Mouse (Mus musculus) olfactory bulb, adult 2 months (tissue): ENCODE measurements around the gene Six1. TPM values are rescaled to one million over a fixed set of nuclear protein-coding genes. Genes with fewer than 3 reads are reported as not detected.
"Not testable (repeated sequence)": the region's sequence is repeated elsewhere in the genome, so short reads cannot be mapped to it uniquely, and the experiment has no call there.

Experiments
- H3K27ac ChIP-seq: fragments of 200-500 bp; 2 replicates; pipeline ENCODE4 v1.5.1; 2012; ENCODE audit warnings: low read depth, low read length; ENCODE audit not compliant: insufficient read depth
- H3K4me1 ChIP-seq: fragments of 200-500 bp; 2 replicates; pipeline ENCODE4 v1.6.1; 2012; ENCODE audit warnings: low read length; ENCODE audit not compliant: control insufficient read depth, insufficient read depth
- H3K4me3 ChIP-seq: fragments of 200-500 bp; 2 replicates; pipeline ENCODE4 v1.5.1; 2012; ENCODE audit warnings: mild to moderate bottlenecking, low read depth, low read length, moderate library complexity; ENCODE audit not compliant: insufficient read depth
- CTCF ChIP-seq: fragments of 200-500 bp; IDR thresholded peaks from 2 replicates; pipeline ENCODE4 v1.5.1; 2012; ENCODE audit warnings: low read depth, mild to moderate bottlenecking, low read length, moderate library complexity; ENCODE audit not compliant: insufficient read depth
- POLR2A ChIP-seq: fragments of 200-500 bp; IDR thresholded peaks from 2 replicates; pipeline ENCODE4 v1.6.1; 2012; ENCODE audit warnings: mild to moderate bottlenecking, low read depth, low read length, moderate library complexity; ENCODE audit not compliant: insufficient read depth
- WGBS: fragments of 180-500 bp; shearing (Covaris S2); methylation state at CpG from one replicate; pipeline ENCODE4 v1.1.7; 2018; 5-methylcytosine and 5-hydroxymethylcytosine counted together
- polyA plus RNA-seq: library from polyadenylated mRNA; stranded (reverse); fragments of >200 nt; gene quantifications from 2 replicates; pipeline ENCODE4 v1.2.4, GENCODE M21; 2012; ENCODE audit warnings: low replicate concordance; ENCODE audit not compliant: missing spikeins, insufficient read depth, insufficient read length

Six1 gene
- polyA plus RNA-seq, 1 experiment: not detected

DNA sequence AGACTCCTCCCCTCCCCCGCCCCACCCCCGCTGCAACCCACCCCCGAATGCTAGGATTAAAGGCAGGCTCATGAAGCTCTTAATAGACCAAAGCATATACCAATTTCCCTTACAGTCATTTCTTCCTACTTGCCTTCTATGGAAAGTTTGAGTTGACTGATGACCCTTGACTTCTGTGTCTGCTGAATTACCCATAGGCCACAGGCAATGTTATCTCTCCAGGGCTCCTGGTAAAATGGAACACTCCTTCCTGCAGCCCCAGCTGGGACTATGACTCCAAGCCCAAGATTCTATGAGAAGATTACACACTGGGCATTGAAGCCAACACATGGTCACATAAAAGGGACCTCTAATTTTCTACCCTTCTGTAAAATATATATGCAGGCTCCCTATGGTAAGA lies 33.3 kb downstream of the Six1 start:
- TF ChIP-seq CTCF (no peak), POLR2A (no peak)
- Histone ChIP-seq H3K27ac (no peak overlapping the region), H3K4me1 (no peaks in the 10 kb centered on the region), H3K4me3 (no peak overlapping the region)
- whole genome bisulfite sequencing: 46% methylated on average over 3 of the region's 3 CpGs

- no peak overlapping the region for H3K4me3 ChIP-seq
- 78% methylated on average over 4 of the region's 4 CpGs for WGBS
- TF ChIP-seq CTCF (no peak), POLR2A (no peak)
- no peaks in the 10 kb centered on the region for H3K4me1 ChIP-seq
- H3K27ac ChIP-seq: no peak overlapping the region
Observed at GRCm38 (mm10) chr12:73018838-73019237, 34.8 kb downstream of the Six1 start.

GRCm38 (mm10) chr12:73016171-73016570 lies 37.5 kb downstream of the Six1 start:
- TF ChIP-seq POLR2A (no peak), CTCF (no peak)
- WGBS: 86% methylated on average over 4 of the region's 4 CpGs
- Histone ChIP-seq H3K4me1 (no peaks in the 10 kb centered on the region), H3K27ac (no peak overlapping the region), H3K4me3 (no peak overlapping the region)

DNA sequence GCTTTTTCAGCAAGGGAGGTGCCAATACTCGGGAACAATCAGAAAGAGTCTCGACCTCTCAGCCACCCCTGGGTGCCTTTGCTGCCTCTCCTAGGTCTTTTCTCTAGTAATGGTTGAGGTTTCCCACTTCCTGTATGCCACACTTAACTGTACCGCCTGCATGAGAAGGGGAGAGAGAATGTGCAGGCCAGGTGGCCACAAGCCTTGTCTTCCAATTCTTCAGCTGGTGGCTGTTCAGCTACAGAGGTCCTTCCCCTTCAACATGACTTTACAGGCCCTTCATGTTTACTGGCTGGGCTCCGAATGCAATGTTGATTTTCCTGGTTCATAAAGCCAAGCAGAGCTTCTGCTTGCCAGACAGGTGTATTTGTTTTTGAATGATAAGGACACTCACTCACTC lies 39.4 kb downstream of the Six1 start:
- Histone ChIP-seq H3K27ac (no peak overlapping the region), H3K4me1 (no peaks in the 10 kb centered on the region), H3K4me3 (no peak overlapping the region)
- WGBS: 82% methylated on average over 4 of the region's 4 CpGs
- TF ChIP-seq CTCF: no peak
- TF ChIP-seq POLR2A: no peak

- WGBS: 60% methylated on average over 5 of the region's 5 CpGs
- H3K27ac ChIP-seq: no peak overlapping the region
- TF ChIP-seq CTCF: no peak
- no peaks in the 10 kb centered on the region for H3K4me1 ChIP-seq
- no peak overlapping the region for H3K4me3 ChIP-seq
Observed at GRCm38 (mm10) chr12:73012824-73013223, 40.9 kb downstream of the Six1 start.

DNA sequence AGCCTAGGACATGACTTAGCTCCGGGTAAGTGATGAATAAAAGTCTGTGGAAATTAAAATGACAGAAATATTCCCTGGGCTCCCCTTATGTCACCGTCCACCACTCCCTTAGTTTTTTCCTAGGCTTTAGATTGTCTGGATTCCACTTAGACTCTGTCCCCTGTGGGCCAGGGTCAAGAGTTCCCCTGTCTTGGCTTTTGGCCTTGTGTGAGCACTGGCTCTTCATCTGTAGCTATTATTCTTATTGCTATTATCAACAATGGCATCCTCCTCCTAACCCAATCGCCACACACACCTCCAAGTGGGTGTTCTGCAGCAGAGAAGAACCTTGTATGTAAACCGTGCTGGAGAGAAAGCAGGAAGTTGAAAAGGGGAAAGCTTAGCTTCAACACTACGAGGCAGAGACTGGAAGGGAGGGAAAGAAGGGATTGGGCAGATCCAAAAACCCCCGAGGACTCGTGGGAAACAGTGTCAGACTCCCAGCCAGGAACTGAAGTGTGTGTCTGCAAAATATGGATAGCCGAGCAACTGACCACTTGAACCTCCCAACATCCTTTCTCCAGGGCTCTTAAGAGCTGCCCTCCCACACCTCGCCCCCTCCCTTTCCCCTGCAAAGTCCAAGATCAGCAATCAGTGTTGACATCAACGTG lies 41.4 kb downstream of the Six1 start:
- 60% methylated on average over 10 of the region's 10 CpGs for WGBS
- H3K4me3 ChIP-seq: no peak overlapping the region
- no peak for TF ChIP-seq CTCF
- no peak for TF ChIP-seq POLR2A
- H3K4me1 ChIP-seq: no peaks in the 10 kb centered on the region
- no peak overlapping the region for H3K27ac ChIP-seq

- 55% methylated on average over 9 of the region's 9 CpGs for WGBS
- not testable (repeated sequence) for H3K4me3 ChIP-seq, H3K27ac ChIP-seq, H3K4me1 ChIP-seq
Observed at GRCm38 (mm10) chr12:73002903-73003302, 50.8 kb downstream of the Six1 start.

- H3K27ac ChIP-seq, H3K4me3 ChIP-seq, H3K4me1 ChIP-seq: not testable (repeated sequence)
- 53% methylated on average over 17 of the region's 17 CpGs for WGBS
Observed at GRCm38 (mm10) chr12:73002281-73002680, 51.4 kb downstream of the Six1 start.

GRCm38 (mm10) chr12:72998105-72999001 lies 55.3 kb downstream of the Six1 start:
- no peaks in the 10 kb centered on the region for H3K4me1 ChIP-seq
- TF ChIP-seq CTCF: no peak
- no peak for TF ChIP-seq POLR2A
- no peak overlapping the region for H3K27ac ChIP-seq
- H3K4me3 ChIP-seq: no peak overlapping the region
- 93% methylated on average over 4 of the region's 4 CpGs for WGBS
